Mouse (Mus musculus) liver, postnatal 0 days (tissue): Measurements from ENCODE around the gene Spib.

Experiments used
- CTCF ChIP-seq: sonication (generic); IDR thresholded peaks from 2 replicates; pipeline ENCODE4 v1.5.1; 2016; ENCODE audit warnings: antibody characterized with exemption, low read depth
- EP300 ChIP-seq: IDR thresholded peaks from 2 replicates; pipeline ENCODE4 v1.6.1; 2016; ENCODE audit warnings: antibody characterized with exemption, low read depth, mild to moderate bottlenecking

- TF ChIP-seq CTCF (no peak), EP300 (no peak)
These were observed 43.3 kb downstream of the Spib start for GRCm38 (mm10) chr7:44488545-44488944.
